Mouse (Mus musculus): ENCODE results near the gene Dhdds.

GRCm38 (mm10) chr4:133923743-133924142 is 77.0 kb downstream of the Dhdds start:
- no peak for TF ChIP-seq CTCF (IDR thresholded peaks at IDR 0.05; ENCODE audit: borderline replicate concordance, insufficient read depth, low read length)
- no peak for TF ChIP-seq POLR2A (IDR thresholded peaks at IDR 0.05; ENCODE audit: low read depth, low read length)

Measured in embryonic fibroblast, embryonic 13.5 days (primary cell).